Mouse (Mus musculus) CD4-positive, CD25-positive, alpha-beta regulatory T cell, adult 4 months (primary cell): ENCODE data around the gene Cables2. TPM values are rescaled to one million over a fixed set of nuclear protein-coding genes. Genes with fewer than 3 reads are reported as not detected.

ENCODE experiments used
- ATAC-seq: one replicate; pipeline ENCODE4 v1.8.0; 2017
- polyA plus RNA-seq, 2 experiments: library from polyadenylated mRNA; unstranded; fragments of 100-300 nt; shearing (Covaris generic); gene quantifications; one replicate each; pipeline ENCODE4 v1.2.1; 2017

Cables2 gene
- polyA plus RNA-seq, 2 experiments from 2014 or later, result 5.2 to 8.1 TPM

- peak; percentile 34 for ATAC-seq
Measured at GRCm38 (mm10) chr2:180225044-180225761, 48.1 kb downstream of the Cables2 start.

- ATAC-seq, result no peak
Measured at GRCm38 (mm10) chr2:180224647-180225043, 48.7 kb downstream of the Cables2 start.

GRCm38 (mm10) chr2:180222250-180222649 lies 51.0 kb downstream of the Cables2 start:
- no peak for ATAC-seq

GRCm38 (mm10) chr2:180221051-180221450 lies 52.2 kb downstream of the Cables2 start:
- no peak for ATAC-seq

GRCm38 (mm10) chr2:180220165-180220564 lies 53.1 kb downstream of the Cables2 start:
- ATAC-seq, result no peak

GRCm38 (mm10) chr2:180219145-180219943 lies 54.0 kb downstream of the Cables2 start:
- no peak for ATAC-seq

- ATAC-seq, result no peak
Measured at GRCm38 (mm10) chr2:180218677-180219076, 54.6 kb downstream of the Cables2 start.

GRCm38 (mm10) chr2:180218241-180218640 lies 55.1 kb downstream of the Cables2 start:
- ATAC-seq, result no peak

- no peak for ATAC-seq
Measured at GRCm38 (mm10) chr2:180217587-180217986, 55.7 kb downstream of the Cables2 start.

- no peak for ATAC-seq
Measured at GRCm38 (mm10) chr2:180216921-180217320, 56.4 kb downstream of the Cables2 start.

GRCm38 (mm10) chr2:180215951-180216350 lies 57.3 kb downstream of the Cables2 start:
- no peak for ATAC-seq

GRCm38 (mm10) chr2:180215011-180215461 lies 58.3 kb downstream of the Cables2 start:
- no peak for ATAC-seq

- ATAC-seq, result no peak
Measured at GRCm38 (mm10) chr2:180214352-180214978, 58.8 kb downstream of the Cables2 start.

GRCm38 (mm10) chr2:180212255-180212654 lies 61.0 kb downstream of the Cables2 start:
- ATAC-seq, result no peak

- ATAC-seq, result no peak
Measured at GRCm38 (mm10) chr2:180208976-180209375, 64.3 kb downstream of the Cables2 start.

Other genes starting within 250 kb of the Cables2 start
- 1 to 10 TPM; 2.0 to 2.9 TPM for gene Lsm14b, start 248.5 kb downstream of the Cables2 start, polyA plus RNA-seq
- 100 to 1,000 TPM; 416 to 450 TPM for gene Psma7, start 231.1 kb downstream of the Cables2 start, polyA plus RNA-seq
- gene Ss18l1, start 231.0 kb downstream of the Cables2 start, polyA plus RNA-seq, result 1 to 10 TPM; 1.8 to 2.2 TPM
- 10 to 100 TPM; 42.6 to 52.6 TPM for gene Mtg2, start 202.9 kb downstream of the Cables2 start, polyA plus RNA-seq
- not detected for gene Hrh3, start 169.0 kb downstream of the Cables2 start, polyA plus RNA-seq
- 10 to 100 TPM; 20.6 to 24.3 TPM for gene Osbpl2, start 154.2 kb downstream of the Cables2 start, polyA plus RNA-seq
- gene Adrm1, start 102.0 kb downstream of the Cables2 start, polyA plus RNA-seq, result 100 to 1,000 TPM in 1 of 2 experiments, 10 to 100 TPM in 1; 83.1 to 115 TPM
- gene Lama5, start 47.6 kb downstream of the Cables2 start, polyA plus RNA-seq, result 1 to 10 TPM in 1 of 2 experiments, under 1 TPM in 1; 0.30 to 1.4 TPM
- 1,000 to 10,000 TPM in 1 of 2 experiments, 100 to 1,000 TPM in 1; 875 to 1,561 TPM for gene Rps21, start 16.1 kb downstream of the Cables2 start, polyA plus RNA-seq
- gene Rbbp8nl, start 16.4 kb upstream of the Cables2 start, polyA plus RNA-seq, result not detected
- gene Gata5, start 61.2 kb upstream of the Cables2 start, polyA plus RNA-seq, result not detected
- 1 to 10 TPM in 1 of 2 experiments, under 1 TPM in 1; 0.31 to 1.1 TPM for gene Slco4a1, start 182.7 kb upstream of the Cables2 start, polyA plus RNA-seq
- gene Ntsr1, start 226.5 kb upstream of the Cables2 start, polyA plus RNA-seq, result not detected